Mouse (Mus musculus) liver, embryonic 14.5 days (tissue): ENCODE data around the gene Smg6. TPM values are rescaled to one million over a fixed set of nuclear protein-coding genes. Genes with fewer than 3 reads are reported as not detected.

Experiments used
- ATAC-seq: fragments of 200-750 bp; cut with Nextera tagmentation; 2 replicates; pipeline ENCODE4 v1.8.0; 2017; ENCODE audit warnings: moderate number of reproducible peaks, mild to moderate bottlenecking, moderate library complexity; ENCODE audit not compliant: insufficient read depth
- DNase-seq, 3 experiments: peaks; one replicate each; pipeline ENCODE4 v3.0.0-alpha.2; 2012 to 2013; ENCODE audit warnings: low read depth in 3 of 3, low spot score in 3 of 3
- H3K27ac ChIP-seq: fragments of 300-500 bp; sonication (generic); 2 replicates; pipeline ENCODE4 v1.5.1; 2014; ENCODE audit warnings: moderate library complexity, mild to moderate bottlenecking, control low read depth, inconsistent platforms
- H3K27me3 ChIP-seq: fragments of 300-500 bp; sonication (generic); 2 replicates; pipeline ENCODE4 v1.6.1; 2014; ENCODE audit warnings: mild to moderate bottlenecking, low read length, moderate library complexity; ENCODE audit not compliant: control insufficient read depth, insufficient read depth
- H3K36me3 ChIP-seq: fragments of 300-500 bp; sonication (generic); replicated peaks from 2 replicates; pipeline ENCODE4 v1.6.1; 2014; ENCODE audit warnings: low read depth; ENCODE audit not compliant: control insufficient read depth, insufficient read depth
- H3K4me1 ChIP-seq, 2 experiments: fragments of 200-500 bp in 1 of 2; fragments of 300-500 bp in 1 of 2; sonication (generic) in 1 of 2; replicated peaks; 2 replicates each; pipeline ENCODE4 v1.6.1; 2012 to 2014; ENCODE audit warnings: antibody characterized with exemption in 1 of 2, inconsistent platforms in 1 of 2, low read length in 1 of 2; ENCODE audit not compliant: control insufficient read depth in 2 of 2, insufficient read depth in 2 of 2
- H3K4me2 ChIP-seq: fragments of 300-500 bp; sonication (generic); 2 replicates; pipeline ENCODE4 v1.6.1; 2014; ENCODE audit warnings: low read depth, mild to moderate bottlenecking, control low read depth, moderate library complexity
- H3K4me3 ChIP-seq, 2 experiments: fragments of 200-500 bp in 1 of 2; fragments of 300-500 bp in 1 of 2; sonication (generic) in 1 of 2; 2 replicates each; pipeline ENCODE4 v1.5.1; 2012 to 2014; ENCODE audit warnings: low read depth in 2 of 2, low read length in 2 of 2, mild to moderate bottlenecking in 2 of 2, control low read depth in 1 of 2, inconsistent platforms in 1 of 2, moderate library complexity in 1 of 2; ENCODE audit not compliant: insufficient read depth in 1 of 2
- H3K9ac ChIP-seq: fragments of 300-500 bp; sonication (generic); replicated peaks from 2 replicates; pipeline ENCODE4 v1.6.1; 2014; ENCODE audit warnings: mild to moderate bottlenecking, control low read depth, moderate library complexity
- H3K9me3 ChIP-seq: fragments of 300-500 bp; sonication (generic); 2 replicates; pipeline ENCODE4 v1.6.1; 2016; ENCODE audit warnings: low read length, mixed read lengths; ENCODE audit not compliant: control insufficient read depth
- CTCF ChIP-seq: IDR thresholded peaks from 2 replicates; pipeline ENCODE4 v1.5.1; 2016; ENCODE audit warnings: antibody characterized with exemption, low read depth, control low read depth
- EP300 ChIP-seq: IDR thresholded peaks from 2 replicates; pipeline ENCODE4 v1.6.1; 2016; ENCODE audit warnings: antibody characterized with exemption, low read depth
- WGBS: fragments of 180-500 bp; shearing (Covaris S2); extraction: QIAGEN DNeasy Blood & Tissue Kit; methylation state at CpG from one replicate; pipeline ENCODE4 v1.1.7; 2014; ENCODE audit not compliant: insufficient replicate concordance; 5-methylcytosine and 5-hydroxymethylcytosine counted together
- polyA plus RNA-seq, 2 experiments: library from polyadenylated mRNA; depleted of rRNA in 1 of 2; stranded (reverse) in 1 of 2; unstranded in 1 of 2; fragments of >200 nt; fragmentation: Nextera tagmentation in 1 of 2; extraction: Ambion mirVana in 1 of 2; gene quantifications; 2 replicates each; pipeline versions ENCODE4 v1.2.1 to v1.2.3; 2012 to 2014

Gene Smg6
- polyA plus RNA-seq, 2 experiments = 3.2 to 5.9 TPM

DNA sequence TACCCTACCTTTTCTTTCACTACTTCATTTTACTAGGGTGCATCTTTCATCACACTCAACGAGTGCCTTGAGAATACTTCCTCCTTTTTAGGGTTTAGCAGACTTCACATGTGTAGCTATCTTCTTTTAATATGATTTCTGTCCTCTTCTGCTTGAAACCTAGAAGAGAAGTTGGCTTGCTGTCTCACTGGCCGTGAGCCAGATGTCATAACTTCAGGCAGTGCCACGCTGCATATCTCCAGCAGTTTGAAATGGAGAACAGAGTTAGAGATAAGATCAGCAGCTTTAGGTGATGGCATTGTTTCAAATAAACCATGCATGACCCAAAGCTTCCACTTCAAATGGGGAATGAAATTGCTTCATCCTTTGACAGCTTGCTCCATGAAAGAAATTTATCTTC is 166.5 kb downstream of the Smg6 start:
- no peak for DNase-seq
- Histone ChIP-seq H3K4me2 (no peak overlapping the region), H3K9me3 (no peaks in the 10 kb centered on the region), H3K4me3 (no peak overlapping the region), H3K27me3 (no peaks in the 10 kb centered on the region), H3K4me1 (no peaks in the 10 kb centered on the region; a peak in 1 of 4 replicates), H3K36me3 (no peaks in the 10 kb centered on the region), H3K27ac (no peak overlapping the region), H3K9ac (no peak overlapping the region)
- TF ChIP-seq CTCF = no peak
- no peak for TF ChIP-seq EP300
- no peak for ATAC-seq
- 23% methylated on average over 3 of the region's 3 CpGs for WGBS

DNA sequence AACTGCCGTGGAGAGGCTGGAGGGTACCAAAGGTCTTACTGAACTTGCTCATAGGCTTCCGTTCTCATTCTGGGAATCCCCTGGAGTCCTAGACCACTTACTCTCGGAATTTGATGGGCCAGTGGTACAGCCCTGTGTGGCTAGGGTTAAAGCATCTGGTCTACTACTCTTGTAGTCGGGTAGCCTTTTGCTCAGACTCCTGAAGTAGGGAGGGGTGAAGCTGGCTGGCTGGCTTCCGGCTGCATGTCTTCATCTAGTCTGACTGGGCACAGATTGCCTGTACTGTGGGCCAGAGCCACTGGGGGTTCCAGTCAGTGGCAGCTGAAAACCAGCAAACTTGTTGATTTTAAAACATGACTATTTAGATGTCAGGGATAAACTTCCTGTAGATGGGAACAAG is 167.0 kb downstream of the Smg6 start:
- H3K27ac ChIP-seq = no peak overlapping the region
- WGBS = 69% methylated on average over 5 of the region's 5 CpGs
- no peaks in the 10 kb centered on the region for H3K9me3 ChIP-seq
- no peak overlapping the region for H3K4me2 ChIP-seq
- H3K27me3 ChIP-seq = no peaks in the 10 kb centered on the region
- H3K9ac ChIP-seq = no peak overlapping the region
- no peaks in the 10 kb centered on the region for H3K36me3 ChIP-seq
- no peak overlapping the region for H3K4me3 ChIP-seq
- DNase-seq = no peak
- no peaks in the 10 kb centered on the region; a peak in 1 of 4 replicates for H3K4me1 ChIP-seq
- ATAC-seq = no peak
- no peak for TF ChIP-seq EP300
- TF ChIP-seq CTCF = no peak

DNA sequence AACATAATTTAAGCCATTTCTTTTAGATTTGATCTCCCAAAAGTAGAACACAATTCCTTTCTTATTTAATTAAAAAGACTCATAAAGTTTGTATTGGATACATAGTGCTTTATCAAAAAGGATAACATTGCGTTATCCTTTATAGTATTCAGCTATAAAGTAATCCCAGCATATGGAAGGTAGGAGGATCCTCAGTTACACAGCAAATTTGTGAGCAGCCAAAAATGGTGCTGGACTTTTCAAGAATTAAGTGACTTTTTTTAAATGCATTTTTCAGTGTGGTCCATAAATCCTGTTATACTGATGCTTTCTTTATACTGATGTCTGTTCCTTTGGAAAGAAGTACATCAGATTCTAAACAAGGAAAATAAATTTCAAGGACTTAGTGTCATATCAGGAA is 169.1 kb downstream of the Smg6 start:
- no peak for TF ChIP-seq CTCF
- TF ChIP-seq EP300 = no peak
- no peak overlapping the region for H3K4me3 ChIP-seq
- WGBS = 72% methylated on average over 1 of the region's 1 CpGs
- H3K9me3 ChIP-seq = no peaks in the 10 kb centered on the region
- H3K36me3 ChIP-seq = no peaks in the 10 kb centered on the region
- H3K4me2 ChIP-seq = no peak overlapping the region
- no peak for DNase-seq
- no peak overlapping the region for H3K9ac ChIP-seq
- H3K27me3 ChIP-seq = no peaks in the 10 kb centered on the region
- ATAC-seq = no peak
- no peak overlapping the region for H3K27ac ChIP-seq
- no peaks in the 10 kb centered on the region; a peak in 1 of 4 replicates for H3K4me1 ChIP-seq

DNA sequence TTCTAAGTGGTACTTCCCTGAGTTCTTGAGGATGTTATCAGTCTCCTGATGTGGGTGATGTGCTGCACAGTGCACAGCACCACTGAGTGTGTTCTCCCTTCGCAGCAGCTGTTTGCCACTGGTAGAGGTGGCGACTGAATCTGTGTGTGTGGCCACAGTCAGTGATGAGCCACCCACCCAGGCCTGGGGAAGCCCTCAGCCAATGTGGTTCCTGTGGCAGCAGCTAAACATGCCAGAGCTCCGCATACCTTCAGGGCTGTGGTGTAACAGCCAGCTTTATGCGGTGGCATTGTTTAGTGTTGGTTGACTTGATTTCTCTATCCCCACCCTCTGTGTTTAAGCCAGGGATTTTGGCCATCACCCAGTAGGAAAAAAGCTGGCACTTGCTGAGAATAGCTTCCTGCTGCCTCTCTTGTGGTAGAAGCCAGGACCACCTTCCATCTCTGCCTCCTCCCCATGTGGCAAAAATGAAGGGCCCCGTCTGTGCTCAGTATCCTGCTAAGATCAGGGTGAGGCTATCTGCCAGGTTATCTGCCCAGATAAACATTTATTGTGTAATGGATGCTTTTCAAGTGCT is 177.2 kb downstream of the Smg6 start:
- H3K27ac ChIP-seq = no peak overlapping the region
- no peak overlapping the region for H3K9ac ChIP-seq
- DNase-seq (no peak), ATAC-seq (no peak)
- no peak overlapping the region for H3K4me2 ChIP-seq
- no peaks in the 10 kb centered on the region for H3K4me1 ChIP-seq
- no peaks in the 10 kb centered on the region for H3K9me3 ChIP-seq
- no peaks in the 10 kb centered on the region for H3K27me3 ChIP-seq
- WGBS = 69% methylated on average over 5 of the region's 5 CpGs
- no peak for TF ChIP-seq CTCF
- no peak for TF ChIP-seq EP300
- no peaks in the 10 kb centered on the region for H3K36me3 ChIP-seq
- H3K4me3 ChIP-seq = no peak overlapping the region

DNA sequence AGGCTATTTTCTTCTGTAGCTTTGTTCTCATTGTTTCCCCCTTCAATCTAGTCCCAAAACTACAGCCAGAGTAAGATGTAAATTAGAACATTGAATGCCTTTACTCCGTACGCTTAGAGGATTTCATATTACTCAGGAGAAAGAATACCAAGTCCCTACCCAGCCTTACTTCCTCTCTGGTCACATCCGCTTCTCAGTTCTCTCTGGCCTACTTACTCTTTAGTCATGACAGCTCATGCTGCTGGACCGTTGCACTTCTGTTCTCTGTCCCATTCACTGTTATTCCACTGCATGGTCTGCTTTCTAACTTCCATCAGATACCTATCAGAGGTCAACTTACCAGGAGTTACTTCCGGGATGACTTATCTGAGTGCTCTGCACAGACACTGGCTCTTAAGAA is 181.0 kb downstream of the Smg6 start:
- TF ChIP-seq EP300 (no peak), CTCF (no peak)
- H3K9me3 ChIP-seq = no peaks in the 10 kb centered on the region
- no peaks in the 10 kb centered on the region for H3K36me3 ChIP-seq
- no peak overlapping the region for H3K4me2 ChIP-seq
- 40% methylated on average over 5 of the region's 5 CpGs for WGBS
- H3K27me3 ChIP-seq = no peaks in the 10 kb centered on the region
- no peak for DNase-seq
- H3K9ac ChIP-seq = no peak overlapping the region
- no peaks in the 10 kb centered on the region for H3K4me1 ChIP-seq
- no peak for ATAC-seq
- H3K27ac ChIP-seq = no peak overlapping the region
- no peak overlapping the region for H3K4me3 ChIP-seq
